Mouse (Mus musculus) olfactory bulb, adult 2 months (tissue): Measurements from ENCODE around the gene Gm20390. TPM values are rescaled to one million over a fixed set of nuclear protein-coding genes. Genes with fewer than 3 reads are reported as not detected.

Experiments
- H3K27ac ChIP-seq: fragments of 200-500 bp; 2 replicates; pipeline ENCODE4 v1.5.1; 2012; ENCODE audit warnings: low read depth, low read length; ENCODE audit not compliant: insufficient read depth
- H3K4me1 ChIP-seq: fragments of 200-500 bp; 2 replicates; pipeline ENCODE4 v1.6.1; 2012; ENCODE audit warnings: low read length; ENCODE audit not compliant: control insufficient read depth, insufficient read depth
- H3K4me3 ChIP-seq: fragments of 200-500 bp; 2 replicates; pipeline ENCODE4 v1.5.1; 2012; ENCODE audit warnings: mild to moderate bottlenecking, low read depth, low read length, moderate library complexity; ENCODE audit not compliant: insufficient read depth
- CTCF ChIP-seq: fragments of 200-500 bp; IDR thresholded peaks from 2 replicates; pipeline ENCODE4 v1.5.1; 2012; ENCODE audit warnings: low read depth, mild to moderate bottlenecking, low read length, moderate library complexity; ENCODE audit not compliant: insufficient read depth
- POLR2A ChIP-seq: fragments of 200-500 bp; IDR thresholded peaks from 2 replicates; pipeline ENCODE4 v1.6.1; 2012; ENCODE audit warnings: mild to moderate bottlenecking, low read depth, low read length, moderate library complexity; ENCODE audit not compliant: insufficient read depth
- WGBS: fragments of 180-500 bp; shearing (Covaris S2); methylation state at CpG from one replicate; pipeline ENCODE4 v1.1.7; 2018; 5-methylcytosine and 5-hydroxymethylcytosine counted together
- polyA plus RNA-seq: library from polyadenylated mRNA; stranded (reverse); fragments of >200 nt; gene quantifications from 2 replicates; pipeline ENCODE4 v1.2.4, GENCODE M21; 2012; ENCODE audit warnings: low replicate concordance; ENCODE audit not compliant: missing spikeins, insufficient read depth, insufficient read length

Gm20390 gene
- polyA plus RNA-seq, 1 experiment: not detected

GRCm38 (mm10) chr11:93969799-93970198, 1.7 kb upstream of the Gm20390 start:
- Histone ChIP-seq H3K4me1 (peaks cover 7% of the 10 kb centered on the region), H3K4me3 (no peak overlapping the region), H3K27ac (no peak overlapping the region)
- no peak for TF ChIP-seq POLR2A
- TF ChIP-seq CTCF: no peak
- 29% methylated on average over 1 of the region's 1 CpGs for WGBS

- no peak for TF ChIP-seq POLR2A
- no peak for TF ChIP-seq CTCF
- WGBS: 92% methylated on average over 6 of the region's 6 CpGs
- H3K4me3 ChIP-seq: no peak overlapping the region
- peak overlapping the region; percentile 66; the same call in 1 of the 2 replicates for H3K27ac ChIP-seq
- H3K4me1 ChIP-seq: peaks cover 7% of the 10 kb centered on the region
These were observed 1.1 kb upstream of the Gm20390 start for GRCm38 (mm10) chr11:93969171-93969570.

- 22% methylated on average over 6 of the region's 6 CpGs for WGBS
- peaks cover 8% of the 10 kb centered on the region for H3K4me1 ChIP-seq
- peak overlapping the region; percentile 66 for H3K27ac ChIP-seq
- H3K4me3 ChIP-seq: no peak overlapping the region
- no peak for TF ChIP-seq POLR2A
- no peak for TF ChIP-seq CTCF
These were observed 695 bp upstream of the Gm20390 start for GRCm38 (mm10) chr11:93968848-93969128.

- H3K27ac ChIP-seq: peak overlapping the region; percentile 65; the same call in 1 of the 2 replicates
- peaks cover 12% of the 10 kb centered on the region for H3K4me1 ChIP-seq
These were observed 712 bp downstream of the Gm20390 start for GRCm38 (mm10) chr11:93967381-93967780.

GRCm38 (mm10) chr11:93965391-93965790, 2.7 kb downstream of the Gm20390 start:
- no peak for TF ChIP-seq CTCF
- no peak for TF ChIP-seq POLR2A
- 39% methylated on average over 6 of the region's 6 CpGs for WGBS
- Histone ChIP-seq H3K4me3 (peak overlapping the region; percentile 31; the same call in 1 of the 2 replicates), H3K4me1 (peaks cover 16% of the 10 kb centered on the region), H3K27ac (peak overlapping the region; percentile 94)

More at GRCm38 (mm10) chr11:93967381-93967780, 712 bp downstream of the Gm20390 start:
- 3% methylated on average over 11 of the region's 11 CpGs for WGBS
- TF ChIP-seq CTCF: no peak
- TF ChIP-seq POLR2A: no peak
- peak overlapping the region; percentile 54 for H3K4me3 ChIP-seq

- WGBS: 61% methylated on average over 4 of the region's 4 CpGs
- H3K27ac ChIP-seq: no peak overlapping the region
- H3K4me3 ChIP-seq: no peak overlapping the region
- peaks cover 18% of the 10 kb centered on the region for H3K4me1 ChIP-seq
- TF ChIP-seq POLR2A: no peak
- no peak for TF ChIP-seq CTCF
These were observed 5.1 kb downstream of the Gm20390 start for GRCm38 (mm10) chr11:93963013-93963412.

- H3K4me3 ChIP-seq: no peak overlapping the region
- 86% methylated on average over 6 of the region's 6 CpGs for WGBS
- H3K4me1 ChIP-seq: peaks cover 18% of the 10 kb centered on the region
- TF ChIP-seq CTCF (no peak), POLR2A (no peak)
- no peak overlapping the region for H3K27ac ChIP-seq
These were observed 6.6 kb downstream of the Gm20390 start for GRCm38 (mm10) chr11:93961482-93961881.

GRCm38 (mm10) chr11:93957746-93958145, 10.3 kb downstream of the Gm20390 start:
- no peak overlapping the region for H3K4me3 ChIP-seq
- H3K4me1 ChIP-seq: peaks cover 20% of the 10 kb centered on the region
- no peak overlapping the region for H3K27ac ChIP-seq
- TF ChIP-seq POLR2A (no peak), CTCF (no peak)
- 85% methylated on average over 4 of the region's 4 CpGs for WGBS

- H3K4me3 ChIP-seq: no peak overlapping the region
- WGBS: 98% methylated on average over 2 of the region's 2 CpGs
- peaks cover 23% of the 10 kb centered on the region for H3K4me1 ChIP-seq
- TF ChIP-seq CTCF (no peak), POLR2A (no peak)
- H3K27ac ChIP-seq: no peak overlapping the region
These were observed 11.0 kb downstream of the Gm20390 start for GRCm38 (mm10) chr11:93957031-93957555.

GRCm38 (mm10) chr11:93956159-93956558, 11.9 kb downstream of the Gm20390 start, which contains the start of gene Nme2:
TSS of gene Nme2 (minus strand) at chr11:93956259.
- H3K4me3 ChIP-seq: peak within 1 kb of the TSS; percentile 79
- peak within 1 kb of the TSS; percentile 55 for H3K27ac ChIP-seq
- peaks cover 19% of the 10 kb centered on the region for H3K4me1 ChIP-seq
- 1% methylated on average over 6 of the region's 6 CpGs for WGBS
- TF ChIP-seq POLR2A (no peak), CTCF (no peak)
